Mouse (Mus musculus): ENCODE data around the gene Faf1. TPM values are rescaled to one million over a fixed set of nuclear protein-coding genes. Genes with fewer than 3 reads are reported as not detected.

Faf1 gene
- total and polyA plus RNA-seq, 2 experiments from 2014 or later = 33.7 to 36.8 TPM

DNA sequence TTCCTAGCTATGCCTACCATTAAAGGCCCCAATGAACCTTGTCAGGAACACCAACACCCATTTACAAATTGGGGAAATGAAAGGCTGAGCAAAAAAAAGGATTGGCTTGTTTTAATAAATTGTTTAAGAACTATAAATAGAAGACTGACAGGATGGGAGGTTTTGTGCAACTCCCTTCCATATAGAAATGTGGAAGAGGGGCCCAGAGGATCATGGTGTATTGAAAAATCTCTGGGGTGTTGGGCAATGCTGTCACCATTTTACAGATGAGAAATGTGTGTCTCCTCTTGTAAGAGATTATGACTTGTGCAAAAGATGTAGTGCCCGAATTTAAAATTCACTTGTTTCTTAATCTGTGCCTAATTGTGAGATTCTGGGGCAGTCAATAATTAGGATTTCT is 277.1 kb downstream of the Faf1 start:
- ATAC-seq (ENCODE audit: low FRiP score) (no peak), DNase-seq (ENCODE audit: low spot score) (no peak)
- Histone ChIP-seq H3K9ac (replicated peaks; ENCODE audit: low read length, poor library complexity, severe bottlenecking) (no peak overlapping the region), H3K4me1 (ENCODE audit: insufficient read depth, low read length) (no peaks in the 10 kb centered on the region), H3K36me3 (ENCODE audit: insufficient read depth, low read length) (no peaks in the 10 kb centered on the region), H3K9me3 (ENCODE audit: low read length) (no peaks in the 10 kb centered on the region), H3K4me2 (ENCODE audit: low read depth, low read length, poor library complexity, severe bottlenecking) (no peak overlapping the region), H3K27ac (ENCODE audit: low read depth, low read length) (no peak overlapping the region), H3K27me3 (ENCODE audit: insufficient read depth, low read length) (no peaks in the 10 kb centered on the region), H3K4me3 (ENCODE audit: low read depth, low read length) (no peak overlapping the region)
- no peak for TF ChIP-seq CTCF (IDR thresholded peaks at IDR 0.05)
- 90% methylated on average over 1 of the region's 1 CpGs for WGBS

- WGBS = 84% methylated on average over 5 of the region's 5 CpGs
- Histone ChIP-seq H3K4me3 (ENCODE audit: low read depth, low read length) (no peak overlapping the region), H3K4me2 (ENCODE audit: low read depth, low read length, poor library complexity, severe bottlenecking) (no peak overlapping the region), H3K36me3 (ENCODE audit: insufficient read depth, low read length) (0 out of 2 replicates have a peak, but pooled peaks cover 6% of the 10 kb centered on the region), H3K27ac (ENCODE audit: low read depth, low read length) (no peak overlapping the region), H3K9me3 (ENCODE audit: low read length) (no peaks in the 10 kb centered on the region), H3K9ac (replicated peaks; ENCODE audit: low read length, poor library complexity, severe bottlenecking) (no peak overlapping the region), H3K27me3 (ENCODE audit: insufficient read depth, low read length) (no peaks in the 10 kb centered on the region), H3K4me1 (ENCODE audit: insufficient read depth, low read length) (no peaks in the 10 kb centered on the region)
- DNase-seq (ENCODE audit: low spot score) (no peak), ATAC-seq (ENCODE audit: low FRiP score) (no peak)
- no peak for TF ChIP-seq CTCF (IDR thresholded peaks at IDR 0.05)
These were observed 284.0 kb downstream of the Faf1 start for GRCm38 (mm10) chr4:109960201-109960935.

DNA sequence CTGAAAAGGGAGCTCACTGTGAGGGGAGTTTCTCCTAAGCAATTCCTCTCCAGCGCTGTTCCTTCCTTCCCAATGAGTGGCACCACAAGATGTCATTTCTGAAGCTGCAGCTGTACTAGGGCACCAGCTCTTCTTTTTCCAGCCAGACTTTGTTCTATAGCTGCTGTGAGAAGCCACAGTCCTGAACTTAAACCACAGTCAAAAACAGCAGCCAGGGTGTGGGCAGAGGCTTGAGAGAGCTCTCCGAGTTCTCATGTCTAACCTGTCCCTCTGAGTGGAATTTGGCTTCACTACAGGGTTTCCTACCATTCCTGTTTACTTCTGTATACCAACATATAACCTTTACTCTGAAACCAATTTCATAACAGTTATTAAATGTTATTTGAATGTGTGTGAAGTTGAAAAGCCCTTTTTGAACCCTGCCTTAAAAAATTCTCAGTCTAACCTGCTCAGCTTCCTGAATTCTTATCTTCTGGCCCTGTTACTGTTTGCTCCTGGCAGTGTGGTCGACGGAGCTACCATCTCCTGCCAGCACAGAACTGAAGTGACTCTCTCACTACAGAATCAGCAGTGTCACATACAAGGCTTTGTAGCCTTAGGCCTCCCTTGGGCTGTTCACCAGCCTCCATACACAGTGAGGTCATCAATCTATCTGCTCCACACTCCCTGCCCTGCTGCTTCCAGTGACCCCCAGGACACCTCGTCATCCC is 287.3 kb downstream of the Faf1 start:
- 91% methylated on average over 5 of the region's 5 CpGs for WGBS
- DNase-seq (ENCODE audit: low spot score) (no peak), ATAC-seq (ENCODE audit: low FRiP score) (no peak)
- no peaks in the 10 kb centered on the region for H3K9me3 ChIP-seq (ENCODE audit: low read length)
- no peaks in the 10 kb centered on the region for H3K4me1 ChIP-seq (ENCODE audit: insufficient read depth, low read length)
- H3K36me3 ChIP-seq (ENCODE audit: insufficient read depth, low read length) = 0 out of 2 replicates have a peak, but pooled peaks cover 6% of the 10 kb centered on the region
- H3K27ac ChIP-seq (ENCODE audit: low read depth, low read length) = no peak overlapping the region
- H3K4me2 ChIP-seq (ENCODE audit: low read depth, low read length, poor library complexity, severe bottlenecking) = no peak overlapping the region
- no peak overlapping the region for H3K9ac ChIP-seq (replicated peaks; ENCODE audit: low read length, poor library complexity, severe bottlenecking)
- no peak for TF ChIP-seq CTCF (IDR thresholded peaks at IDR 0.05)
- no peaks in the 10 kb centered on the region for H3K27me3 ChIP-seq (ENCODE audit: insufficient read depth, low read length)
- H3K4me3 ChIP-seq (ENCODE audit: low read depth, low read length) = no peak overlapping the region

GRCm38 (mm10) chr4:109969561-109969960 is 293.2 kb downstream of the Faf1 start:
- no peak for TF ChIP-seq CTCF (IDR thresholded peaks at IDR 0.05)
- Histone ChIP-seq H3K9me3 (ENCODE audit: low read length) (no peaks in the 10 kb centered on the region), H3K4me3 (ENCODE audit: low read depth, low read length) (no peak overlapping the region), H3K36me3 (ENCODE audit: insufficient read depth, low read length) (no peaks in the 10 kb centered on the region), H3K4me1 (ENCODE audit: insufficient read depth, low read length) (no peaks in the 10 kb centered on the region), H3K27me3 (ENCODE audit: insufficient read depth, low read length) (peaks cover 18% of the 10 kb centered on the region; the same call in 1 of the 2 replicates), H3K27ac (ENCODE audit: low read depth, low read length) (no peak overlapping the region), H3K4me2 (ENCODE audit: low read depth, low read length, poor library complexity, severe bottlenecking) (no peak overlapping the region), H3K9ac (replicated peaks; ENCODE audit: low read length, poor library complexity, severe bottlenecking) (no peak overlapping the region)
- WGBS = 92% methylated on average over 5 of the region's 5 CpGs
- DNase-seq (ENCODE audit: low spot score) = no peak
- no peak for ATAC-seq (ENCODE audit: low FRiP score)

GRCm38 (mm10) chr4:109973991-109974654 is 297.7 kb downstream of the Faf1 start:
- H3K4me2 ChIP-seq (ENCODE audit: low read depth, low read length, poor library complexity, severe bottlenecking) = no peak overlapping the region
- TF ChIP-seq CTCF (IDR thresholded peaks at IDR 0.05) = no peak
- H3K9me3 ChIP-seq (ENCODE audit: low read length) = no peaks in the 10 kb centered on the region
- H3K27me3 ChIP-seq (ENCODE audit: insufficient read depth, low read length) = peaks cover 62% of the 10 kb centered on the region
- no peak overlapping the region for H3K9ac ChIP-seq (replicated peaks; ENCODE audit: low read length, poor library complexity, severe bottlenecking)
- H3K36me3 ChIP-seq (ENCODE audit: insufficient read depth, low read length) = no peaks in the 10 kb centered on the region
- ATAC-seq (ENCODE audit: low FRiP score) (no peak), DNase-seq (ENCODE audit: low spot score) (no peak)
- WGBS = 2% methylated on average over 20 of the region's 20 CpGs
- H3K27ac ChIP-seq (ENCODE audit: low read depth, low read length) = no peak overlapping the region
- H3K4me3 ChIP-seq (ENCODE audit: low read depth, low read length) = no peak overlapping the region
- H3K4me1 ChIP-seq (ENCODE audit: insufficient read depth, low read length) = no peaks in the 10 kb centered on the region
